Mouse (Mus musculus): Measurements from ENCODE around the gene Lck. TPM values are rescaled to one million over a fixed set of nuclear protein-coding genes. Genes with fewer than 3 reads are reported as not detected.

Lck gene
- total and polyA plus RNA-seq, 2 experiments from 2014 or later: 17.5 to 20.7 TPM

GRCm38 (mm10) chr4:129614093-129614492 is 40.7 kb upstream of the Lck start, which contains the start of gene Dcdc2b:
Gene Dcdc2b (minus strand): TSS chr4:129614257.
- ATAC-seq (ENCODE audit: low FRiP score) (no peak), DNase-seq (ENCODE audit: low spot score) (no peak)
- no peak within 1 kb of the TSS for H3K4me3 ChIP-seq (ENCODE audit: low read depth, low read length)
- H3K4me1 ChIP-seq (ENCODE audit: insufficient read depth, low read length): peaks cover 5% of the 10 kb centered on the region; the same call in 1 of the 2 replicates
- no peaks in the 10 kb centered on the region for H3K27me3 ChIP-seq (ENCODE audit: insufficient read depth, low read length)
- no peak within 1 kb of the TSS for H3K4me2 ChIP-seq (ENCODE audit: low read depth, low read length, poor library complexity, severe bottlenecking)
- no peaks in the 10 kb centered on the region for H3K9me3 ChIP-seq (ENCODE audit: low read length)
- H3K27ac ChIP-seq (ENCODE audit: low read depth, low read length): no peak within 1 kb of the TSS
- TF ChIP-seq CTCF (IDR thresholded peaks at IDR 0.05): no peak
- 67% methylated on average over 6 of the region's 6 CpGs for WGBS
- 0 out of 2 replicates have a peak, but pooled peaks cover 3% of the 10 kb centered on the region for H3K36me3 ChIP-seq (ENCODE audit: insufficient read depth, low read length)
- H3K9ac ChIP-seq (replicated peaks; ENCODE audit: low read length, poor library complexity, severe bottlenecking): 0 out of 2 replicates have a peak within 1 kb of the TSS, but pooled peaks have one; percentile 29

- peak; percentile 20; the same call in 1 of the 2 replicates for ATAC-seq (ENCODE audit: low FRiP score)
- Histone ChIP-seq H3K9ac (replicated peaks; ENCODE audit: low read length, poor library complexity, severe bottlenecking) (no peak overlapping the region), H3K4me2 (ENCODE audit: low read depth, low read length, poor library complexity, severe bottlenecking) (no peak overlapping the region), H3K27me3 (ENCODE audit: insufficient read depth, low read length) (no peaks in the 10 kb centered on the region), H3K4me1 (ENCODE audit: insufficient read depth, low read length) (no peaks in the 10 kb centered on the region), H3K36me3 (ENCODE audit: insufficient read depth, low read length) (peaks cover 11% of the 10 kb centered on the region), H3K4me3 (ENCODE audit: low read depth, low read length) (no peak overlapping the region), H3K9me3 (ENCODE audit: low read length) (no peaks in the 10 kb centered on the region), H3K27ac (ENCODE audit: low read depth, low read length) (no peak overlapping the region)
- TF ChIP-seq CTCF (IDR thresholded peaks at IDR 0.05): no peak
- WGBS: 76% methylated on average over 4 of the region's 4 CpGs
- DNase-seq (ENCODE audit: low spot score): no peak
Observed at GRCm38 (mm10) chr4:129610472-129610871, 37.0 kb upstream of the Lck start.

GRCm38 (mm10) chr4:129610026-129610425 is 36.6 kb upstream of the Lck start:
- Histone ChIP-seq H3K27me3 (ENCODE audit: insufficient read depth, low read length) (no peaks in the 10 kb centered on the region), H3K9me3 (ENCODE audit: low read length) (no peaks in the 10 kb centered on the region), H3K4me1 (ENCODE audit: insufficient read depth, low read length) (no peaks in the 10 kb centered on the region), H3K9ac (replicated peaks; ENCODE audit: low read length, poor library complexity, severe bottlenecking) (no peak overlapping the region), H3K4me2 (ENCODE audit: low read depth, low read length, poor library complexity, severe bottlenecking) (no peak overlapping the region), H3K27ac (ENCODE audit: low read depth, low read length) (no peak overlapping the region), H3K36me3 (ENCODE audit: insufficient read depth, low read length) (peaks cover 11% of the 10 kb centered on the region), H3K4me3 (ENCODE audit: low read depth, low read length) (no peak overlapping the region)
- 69% methylated on average over 4 of the region's 4 CpGs for WGBS
- DNase-seq (ENCODE audit: low spot score) (no peak), ATAC-seq (ENCODE audit: low FRiP score) (no peak)
- TF ChIP-seq CTCF (IDR thresholded peaks at IDR 0.05): no peak

- H3K4me1 ChIP-seq (ENCODE audit: insufficient read depth, low read length): no peaks in the 10 kb centered on the region
- peaks cover 18% of the 10 kb centered on the region for H3K36me3 ChIP-seq (ENCODE audit: insufficient read depth, low read length)
- peak overlapping the region; percentile 21; the same call in 1 of the 2 replicates for H3K27ac ChIP-seq (ENCODE audit: low read depth, low read length)
- H3K27me3 ChIP-seq (ENCODE audit: insufficient read depth, low read length): no peaks in the 10 kb centered on the region
- DNase-seq (ENCODE audit: low spot score): no peak
- ATAC-seq (ENCODE audit: low FRiP score): peak; percentile 24; the same call in 1 of the 2 replicates
- no peak overlapping the region for H3K4me3 ChIP-seq (ENCODE audit: low read depth, low read length)
- H3K4me2 ChIP-seq (ENCODE audit: low read depth, low read length, poor library complexity, severe bottlenecking): no peak overlapping the region
- no peak for TF ChIP-seq CTCF (IDR thresholded peaks at IDR 0.05)
- WGBS: 84% methylated on average over 12 of the region's 12 CpGs
- H3K9ac ChIP-seq (replicated peaks; ENCODE audit: low read length, poor library complexity, severe bottlenecking): 0 out of 2 replicates have a peak overlapping the region, but pooled peaks have one; percentile 8
- H3K9me3 ChIP-seq (ENCODE audit: low read length): no peaks in the 10 kb centered on the region
Observed at GRCm38 (mm10) chr4:129609139-129609631, 35.7 kb upstream of the Lck start.

- no peaks in the 10 kb centered on the region for H3K4me1 ChIP-seq (ENCODE audit: insufficient read depth, low read length)
- H3K9me3 ChIP-seq (ENCODE audit: low read length): no peaks in the 10 kb centered on the region
- peaks cover 25% of the 10 kb centered on the region for H3K36me3 ChIP-seq (ENCODE audit: insufficient read depth, low read length)
- 33% methylated on average over 7 of the region's 7 CpGs for WGBS
- no peaks in the 10 kb centered on the region for H3K27me3 ChIP-seq (ENCODE audit: insufficient read depth, low read length)
- TF ChIP-seq CTCF (IDR thresholded peaks at IDR 0.05): peak; percentile 91
- DNase-seq (ENCODE audit: low spot score): peak; percentile 90
- ATAC-seq (ENCODE audit: low FRiP score): peak; percentile 82
- H3K4me3 ChIP-seq (ENCODE audit: low read depth, low read length): no peak overlapping the region
- peak overlapping the region; percentile 21 for H3K27ac ChIP-seq (ENCODE audit: low read depth, low read length)
- no peak overlapping the region for H3K9ac ChIP-seq (replicated peaks; ENCODE audit: low read length, poor library complexity, severe bottlenecking)
- H3K4me2 ChIP-seq (ENCODE audit: low read depth, low read length, poor library complexity, severe bottlenecking): no peak overlapping the region
Observed at GRCm38 (mm10) chr4:129608426-129609025, 35.1 kb upstream of the Lck start.
